Mouse (Mus musculus): ENCODE results near the gene Fetub.

Fetub gene

DNA sequence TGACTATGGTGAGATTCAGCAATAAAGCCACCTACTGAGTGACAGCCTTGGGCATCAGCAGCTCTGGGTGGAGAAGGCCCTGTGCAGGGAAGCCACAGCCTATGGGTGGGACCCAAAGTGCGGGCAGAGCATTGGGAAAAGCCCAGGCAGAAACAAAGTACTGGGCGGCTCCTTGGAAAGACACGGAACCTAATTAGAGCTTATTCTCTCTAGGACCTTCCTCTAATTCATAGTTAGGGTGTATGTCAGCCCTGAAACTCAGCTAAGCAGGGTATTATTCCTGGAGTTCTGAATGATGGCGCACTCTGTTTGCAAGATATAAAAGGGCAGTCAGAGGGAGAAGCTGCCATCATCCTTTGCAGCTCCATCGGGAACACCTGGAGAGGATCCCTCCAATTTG, at the start of gene Fetub:
Fetub (plus strand) TSS at position 301 of the 400 bp plus-strand sequence.
- no peak for DNase-seq (ENCODE audit: low spot score in 2 of 2)

DNA sequence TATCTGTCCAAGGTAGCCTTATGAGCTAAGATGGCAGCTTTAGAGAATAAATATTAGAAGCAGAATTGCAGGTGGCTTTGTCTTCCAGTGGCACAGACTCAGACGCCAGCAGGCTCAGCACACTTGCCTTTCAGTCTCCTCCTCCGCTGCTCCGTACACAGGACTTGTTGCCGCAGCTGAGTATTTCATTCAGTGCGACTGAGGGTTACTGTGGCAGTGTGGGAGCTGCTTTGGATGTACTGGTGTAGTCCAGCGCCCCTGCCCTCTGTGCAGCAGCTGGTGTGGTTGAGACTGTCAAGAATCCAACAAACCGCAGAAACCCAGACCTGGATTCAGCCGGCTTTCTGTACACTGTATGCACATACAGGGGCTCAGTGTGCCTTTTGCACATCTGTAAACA, 45.7 kb upstream of the Fetub start:
- no peak for DNase-seq (ENCODE audit: low spot score in 2 of 2)

DNA sequence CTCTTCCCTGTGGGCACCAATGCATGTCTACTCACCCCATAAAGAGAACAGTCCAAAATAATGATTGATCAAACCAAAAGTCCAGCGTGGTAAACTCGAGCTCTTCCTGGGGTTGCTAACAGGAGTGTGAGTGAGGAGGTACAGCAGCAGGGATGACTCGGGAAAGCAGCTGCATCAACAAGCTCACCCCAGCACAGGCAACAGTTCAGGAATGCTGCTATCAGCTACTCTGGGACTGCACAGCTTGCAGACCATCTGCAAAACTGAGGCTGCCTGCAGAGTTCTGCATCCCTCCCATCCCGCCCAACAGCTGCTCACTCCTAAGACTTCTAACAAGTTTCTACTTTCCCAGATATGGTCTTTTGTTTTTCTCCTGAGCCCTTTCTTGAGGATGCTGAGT, 44.8 kb upstream of the Fetub start:
- DNase-seq (ENCODE audit: low spot score in 2 of 2), result no peak

DNA sequence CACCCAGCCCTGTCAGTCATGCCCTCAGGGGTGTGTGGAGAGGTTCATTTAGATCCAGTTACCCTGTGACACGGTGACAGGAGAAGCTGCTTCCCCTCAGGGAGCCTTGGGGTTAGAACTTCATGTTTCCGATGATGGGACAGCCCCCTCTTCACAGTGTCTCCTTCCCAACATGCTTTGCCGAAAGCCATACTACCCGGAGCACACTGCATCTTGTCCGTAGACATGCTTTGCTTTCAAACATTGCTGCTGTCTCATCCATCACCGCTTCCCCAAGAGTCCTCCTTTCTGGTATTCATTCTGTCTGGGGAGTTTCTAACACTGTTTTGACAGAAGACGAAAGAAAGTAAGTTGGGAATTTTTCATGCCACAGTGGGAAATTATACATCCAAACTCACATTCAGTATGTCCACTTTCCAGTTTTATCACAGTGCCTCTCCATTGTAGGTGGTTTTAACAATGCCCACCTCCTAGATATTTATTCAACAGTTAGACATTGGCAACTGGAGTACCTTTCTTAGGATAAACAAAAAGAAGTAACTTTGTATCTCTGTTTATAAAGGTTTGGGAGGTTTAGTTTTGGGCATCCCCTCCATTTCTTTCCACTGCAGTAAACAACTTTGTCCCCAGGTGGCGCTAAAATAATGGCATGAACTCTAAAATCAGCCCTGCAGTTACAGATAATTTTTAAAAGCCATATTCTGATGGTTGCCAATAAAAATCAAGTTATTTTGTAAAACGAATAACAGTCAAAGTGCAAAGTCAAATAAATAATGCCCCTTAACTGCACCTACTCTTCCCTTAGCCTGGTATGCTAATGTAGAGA, 41.7 kb upstream of the Fetub start:
- DNase-seq (ENCODE audit: low spot score in 2 of 2), result peak in 1 of 2 experiments; percentile 36

DNA sequence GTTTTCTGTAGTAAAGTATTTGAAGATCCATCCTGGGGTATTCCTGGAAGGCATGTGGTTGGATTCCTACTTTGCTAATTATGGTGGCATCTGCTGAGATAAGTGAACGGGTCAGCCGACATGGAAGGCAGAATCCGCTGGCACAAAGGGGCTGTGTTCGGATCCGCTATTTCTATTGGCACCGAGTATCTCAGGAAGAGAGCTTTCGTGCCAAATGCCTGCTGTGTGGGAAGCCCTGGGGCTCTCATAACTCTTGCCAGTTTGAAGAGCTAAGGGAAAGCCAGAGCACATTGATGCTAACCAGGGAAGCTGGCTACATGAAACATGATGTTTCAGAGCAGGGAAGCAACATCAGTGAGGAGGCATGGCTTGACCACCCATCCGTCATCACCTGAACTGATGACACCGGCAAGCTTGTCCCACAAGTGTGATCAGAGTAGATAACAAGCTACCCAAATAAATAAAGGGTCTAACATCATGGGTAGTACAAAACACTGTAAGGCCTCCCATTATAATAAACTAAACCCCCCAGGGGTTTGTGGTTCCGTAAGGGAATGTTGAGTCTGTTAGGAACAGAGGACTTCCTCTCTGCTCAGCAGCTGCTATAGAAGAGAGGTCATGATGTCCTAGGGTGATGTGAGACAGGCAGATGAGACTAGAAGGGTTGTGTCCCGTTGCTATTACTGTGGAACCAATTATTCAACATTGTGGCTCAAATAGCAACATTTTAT, 40.3 kb upstream of the Fetub start:
- no peak for DNase-seq (ENCODE audit: low spot score in 2 of 2)

DNA sequence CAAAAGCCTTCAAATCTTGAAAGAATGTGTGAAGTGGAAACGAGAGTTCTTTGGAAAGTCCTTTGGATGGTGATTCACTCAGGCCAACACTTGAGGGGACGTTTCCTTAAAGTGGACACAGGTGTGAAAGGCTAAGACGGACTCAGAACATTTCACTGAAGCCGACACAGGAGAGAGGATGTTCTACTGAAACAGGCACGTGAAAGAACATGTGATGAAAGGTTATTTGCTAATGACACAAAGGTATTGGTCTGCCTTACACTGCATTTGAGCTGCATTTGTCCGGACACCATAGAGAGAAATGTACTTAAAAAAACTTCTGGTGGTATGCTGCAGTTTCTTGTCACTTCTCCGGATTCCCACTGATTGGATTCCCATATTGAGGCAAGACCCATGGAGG, 39.4 kb upstream of the Fetub start:
- DNase-seq (ENCODE audit: low spot score in 2 of 2), result no peak

DNA sequence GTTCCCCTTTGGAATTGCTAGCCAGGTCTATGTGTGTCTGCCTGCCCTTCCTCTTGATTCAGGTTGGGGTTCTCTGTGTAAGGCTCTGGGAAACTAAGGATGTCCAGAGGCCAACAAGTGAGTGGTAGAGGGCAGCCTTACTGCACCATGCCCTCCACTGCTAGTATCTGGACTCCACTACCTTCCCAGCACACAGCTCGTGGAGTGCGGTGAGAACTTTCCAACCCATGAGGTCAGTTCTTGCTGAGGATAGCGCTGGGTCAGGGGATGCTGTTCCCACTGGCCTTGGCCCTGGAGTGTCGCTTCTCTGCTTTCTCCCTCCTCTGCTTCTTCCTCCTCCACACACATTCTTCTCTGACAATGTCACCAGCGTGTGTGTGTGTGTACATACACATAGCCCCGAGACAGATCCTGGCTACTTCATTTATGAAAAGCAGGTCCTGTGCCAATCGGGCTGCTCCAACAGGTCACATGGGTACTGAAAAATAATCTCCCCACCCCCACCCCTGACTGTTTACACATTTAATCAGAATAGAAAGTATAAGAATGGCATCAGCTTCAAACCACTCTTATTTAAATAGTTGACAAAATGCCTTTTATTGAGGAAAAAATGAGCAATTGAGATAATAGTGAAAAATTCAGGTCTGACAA, 38.1 kb upstream of the Fetub start:
- no peak for DNase-seq (ENCODE audit: low spot score in 2 of 2)

DNA sequence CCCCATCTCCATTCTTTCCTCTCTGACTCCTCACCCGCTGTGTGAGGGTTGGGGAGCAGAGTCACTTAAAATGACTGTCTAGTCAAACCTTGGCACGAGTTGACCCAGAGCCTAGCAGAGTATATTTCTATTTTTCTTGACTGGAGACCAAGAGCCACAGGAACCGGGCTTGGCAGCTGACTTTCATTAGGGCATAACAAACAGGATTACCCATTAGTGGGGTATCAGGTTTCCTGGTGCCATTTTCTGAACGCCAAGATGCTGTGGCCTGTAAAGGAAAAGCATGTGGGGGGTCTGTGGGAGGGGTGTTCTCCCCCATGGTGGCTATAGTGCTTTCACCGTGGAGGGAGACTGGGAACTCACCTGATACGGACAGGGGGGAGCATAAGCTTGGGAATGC, 37.2 kb upstream of the Fetub start:
- DNase-seq (ENCODE audit: low spot score in 2 of 2), result no peak

DNA sequence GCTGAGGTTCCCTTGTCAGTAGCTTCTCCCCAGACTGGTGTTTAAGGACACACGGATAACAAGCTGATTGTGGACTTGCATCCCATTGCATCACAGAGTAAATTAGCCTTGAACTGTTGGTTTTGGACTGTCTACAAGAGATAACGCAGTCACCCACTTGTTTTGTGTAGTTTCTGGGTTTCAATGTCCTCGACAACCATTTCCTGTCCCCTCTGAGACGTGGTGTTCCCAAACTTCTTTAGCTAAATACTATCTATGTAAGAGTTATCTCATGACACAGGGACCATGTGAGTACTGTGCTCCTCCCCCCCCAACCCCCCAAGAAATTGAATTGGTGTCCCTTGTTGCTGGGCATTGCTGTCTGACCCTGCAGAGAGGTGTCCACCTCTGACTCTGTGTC, 36.6 kb upstream of the Fetub start:
- no peak for DNase-seq (ENCODE audit: low spot score in 2 of 2)

DNA sequence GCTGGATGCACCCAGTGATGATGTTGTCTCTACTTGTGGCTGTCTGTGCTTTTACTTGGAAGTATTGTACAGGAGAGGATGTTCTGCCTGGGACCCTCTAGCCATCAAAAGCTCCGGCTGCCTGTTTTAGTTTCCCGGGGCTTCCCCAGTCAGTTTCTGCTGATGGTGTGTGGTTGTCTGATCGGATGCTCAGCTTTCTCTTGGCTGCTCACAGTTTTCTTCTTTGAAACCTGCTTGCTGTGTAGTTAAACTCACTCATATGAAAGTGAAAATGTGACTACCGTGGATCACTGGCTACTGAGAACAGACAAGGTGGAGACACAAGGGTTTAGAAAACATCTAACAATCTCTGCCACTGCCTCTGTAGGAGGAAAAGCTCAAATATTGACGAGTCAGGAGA, 34.7 kb upstream of the Fetub start:
- no peak for DNase-seq (ENCODE audit: low spot score in 2 of 2)

DNA sequence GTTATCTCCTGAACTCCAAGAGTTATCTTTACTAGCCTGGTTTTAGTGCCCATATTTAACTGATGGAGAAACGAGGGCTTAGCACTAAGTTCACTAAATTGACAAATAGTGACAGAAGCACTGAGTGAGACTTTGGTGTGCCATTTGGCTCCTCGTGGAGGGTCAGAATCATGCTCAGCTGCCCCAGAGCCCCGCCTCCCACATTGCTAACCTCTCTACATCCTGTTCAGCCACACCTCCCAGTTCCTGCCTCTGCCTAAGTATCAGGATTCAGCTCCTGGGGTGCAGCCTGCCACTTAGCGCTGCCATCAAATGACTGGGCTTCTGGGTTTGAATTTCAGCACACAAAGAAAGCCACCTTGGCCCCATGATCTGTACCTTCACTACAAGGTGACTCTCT, 32.8 kb upstream of the Fetub start:
- no peak for DNase-seq (ENCODE audit: low spot score in 2 of 2)

DNA sequence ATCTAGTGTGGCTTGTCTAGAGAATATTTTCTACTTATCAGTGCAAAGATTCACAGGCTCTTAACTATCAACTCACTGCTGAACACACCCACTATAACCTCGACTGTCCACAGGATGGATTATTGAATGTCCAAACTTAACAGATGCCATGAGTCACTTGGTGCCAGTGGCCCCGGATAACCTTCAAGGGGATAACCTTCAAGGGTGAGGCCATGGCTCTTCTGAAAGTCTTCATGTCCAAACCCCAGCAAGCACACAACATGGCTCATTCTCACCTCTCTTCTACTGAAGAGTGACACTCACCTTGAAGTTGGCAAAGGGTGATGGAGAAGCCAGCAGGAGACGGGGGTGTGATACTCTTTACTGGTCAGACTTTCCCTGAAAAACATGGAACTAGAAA, 31.4 kb upstream of the Fetub start:
- no peak for DNase-seq (ENCODE audit: low spot score in 2 of 2)

DNA sequence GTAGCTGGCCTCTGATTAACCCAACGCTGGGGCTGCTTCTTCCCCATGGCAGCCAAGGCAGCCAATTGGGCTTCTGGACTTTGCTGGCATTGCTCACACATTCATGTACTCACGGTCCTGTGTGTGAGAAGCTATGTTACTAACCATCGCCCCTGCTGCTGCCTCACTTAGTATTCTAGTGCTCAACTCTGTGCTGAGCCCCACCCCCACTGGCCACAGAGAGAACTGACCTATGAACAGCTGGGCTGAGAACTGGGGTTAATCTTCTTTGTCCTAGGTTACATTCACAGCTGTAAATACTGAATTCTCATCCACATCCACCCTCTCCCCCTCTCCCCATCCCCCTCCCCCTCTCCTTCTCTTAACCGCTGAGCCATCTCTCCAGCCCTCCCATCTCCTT, 29.3 kb upstream of the Fetub start:
- no peak for DNase-seq (ENCODE audit: low spot score in 2 of 2)

DNA sequence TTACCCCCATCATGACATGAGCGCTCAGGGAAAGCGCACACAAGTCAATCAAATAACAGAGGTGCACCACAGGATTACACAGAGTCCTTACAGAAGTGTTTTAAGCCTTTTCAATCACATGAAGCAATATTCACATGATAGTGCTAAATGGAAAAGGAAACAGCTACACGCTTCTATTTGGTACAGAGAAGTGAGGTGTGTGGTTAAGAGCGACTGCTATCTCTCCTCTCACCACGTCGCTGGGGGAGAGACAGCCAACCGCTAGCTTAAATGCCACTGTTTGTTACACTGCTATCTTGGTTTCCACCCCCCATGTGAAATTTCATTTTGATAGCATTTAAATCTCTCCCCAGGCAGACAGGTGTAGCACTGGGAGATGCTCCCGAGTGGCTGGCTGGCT, 28.4 kb upstream of the Fetub start:
- DNase-seq (ENCODE audit: low spot score in 2 of 2), result no peak

DNA sequence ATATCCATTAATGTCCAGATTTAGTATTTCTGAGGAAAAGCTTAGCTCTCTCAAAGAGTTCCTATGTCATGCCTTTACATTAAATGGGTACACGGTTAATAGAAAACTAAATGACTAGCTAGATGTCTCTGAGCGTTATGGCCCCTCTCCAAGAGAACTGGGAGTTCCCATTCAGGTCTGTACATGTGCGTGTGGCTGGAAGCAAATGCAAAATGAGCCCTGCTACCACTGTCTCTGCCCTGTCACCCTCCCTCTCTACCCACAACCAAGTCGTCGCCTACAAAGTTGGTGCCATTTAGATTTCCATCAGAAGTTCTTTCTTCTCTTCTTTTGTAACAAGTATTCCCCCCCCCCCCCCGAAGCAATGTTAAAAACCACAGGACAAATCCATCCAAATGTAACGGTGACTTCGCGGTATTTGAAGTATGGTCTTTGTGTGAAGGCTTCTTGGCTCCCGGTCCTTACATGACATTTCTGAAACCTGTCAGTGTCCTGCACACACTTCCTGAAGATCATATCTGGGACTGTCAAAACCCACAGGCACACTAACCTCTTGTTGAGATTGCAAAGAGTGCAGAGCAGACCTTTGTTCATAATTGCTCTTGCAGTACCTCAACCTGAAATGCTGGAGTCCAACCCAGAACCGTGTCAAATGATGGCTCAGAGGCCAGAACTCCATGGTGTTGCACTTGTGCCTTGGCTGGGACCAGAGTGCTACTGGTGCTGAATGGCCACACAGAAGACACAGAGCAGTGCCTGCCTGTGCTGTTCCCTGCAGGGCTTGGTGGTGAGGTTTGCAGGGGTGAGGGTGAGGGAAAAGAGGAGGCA, 27.2 kb upstream of the Fetub start, which contains the start of gene Ahsg:
Ahsg (plus strand) TSS at position 595 of the 828 bp plus-strand sequence.
- no peak for DNase-seq (ENCODE audit: low spot score in 2 of 2)

DNA sequence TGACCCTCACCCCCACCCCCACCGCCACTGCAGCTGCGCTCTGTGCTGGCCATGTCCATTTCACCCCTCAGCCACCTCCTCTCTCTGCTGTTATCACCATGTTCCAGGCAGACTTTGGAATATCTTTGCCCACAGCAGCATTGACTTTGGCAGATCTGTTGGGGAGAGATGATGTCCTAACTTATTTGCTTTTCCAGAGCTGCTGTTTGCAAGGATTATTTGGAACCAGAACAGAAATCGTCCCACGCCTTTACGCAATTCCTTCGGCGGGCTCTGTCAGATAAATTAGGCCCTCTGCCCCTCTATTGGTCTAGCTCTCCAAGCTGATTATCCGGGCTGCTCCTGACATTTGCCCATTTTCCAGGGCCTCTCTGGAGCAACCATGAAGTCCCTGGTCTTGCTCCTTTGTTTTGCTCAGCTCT, 26.4 kb upstream of the Fetub start:
- DNase-seq (ENCODE audit: low spot score in 2 of 2), result no peak

DNA sequence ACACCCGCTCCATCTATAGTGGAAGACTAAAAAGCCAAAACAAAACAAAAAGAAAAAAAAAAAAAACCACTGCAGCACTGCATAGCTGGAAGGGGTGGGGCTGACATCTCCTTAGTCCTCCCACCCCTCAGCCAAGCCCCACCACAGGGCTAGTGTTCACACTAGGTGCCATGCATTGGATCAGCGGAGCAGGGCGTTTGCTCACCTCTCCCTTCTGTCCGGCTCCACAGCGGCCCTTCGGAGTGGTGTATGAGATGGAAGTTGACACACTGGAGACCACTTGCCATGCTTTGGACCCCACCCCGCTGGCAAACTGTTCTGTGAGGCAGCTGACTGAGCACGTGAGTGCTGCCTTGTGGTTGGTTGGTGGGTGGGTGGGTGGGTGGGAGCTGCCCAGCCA, 24.0 kb upstream of the Fetub start:
- DNase-seq (ENCODE audit: low spot score in 2 of 2), result no peak

DNA sequence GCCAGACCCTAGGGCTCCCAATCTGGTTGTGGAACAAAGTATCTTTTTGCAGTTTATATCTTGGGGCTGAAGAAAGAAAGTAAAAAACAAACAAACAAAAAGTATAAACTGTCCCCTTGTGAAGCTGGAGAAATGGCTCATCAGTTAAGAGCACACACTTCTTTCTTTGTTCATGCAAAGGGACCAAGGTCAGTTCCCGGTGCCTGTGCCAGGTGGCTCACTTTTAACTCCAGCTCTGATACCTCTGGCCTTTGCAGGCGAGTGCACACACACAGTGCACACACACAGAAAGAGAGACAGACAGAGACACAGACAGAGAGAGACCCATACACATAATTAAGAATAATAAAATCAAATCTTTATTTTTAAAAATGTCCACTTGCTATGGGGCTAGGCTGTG, 21.5 kb upstream of the Fetub start:
- no peak for DNase-seq (ENCODE audit: low spot score in 2 of 2)

DNA sequence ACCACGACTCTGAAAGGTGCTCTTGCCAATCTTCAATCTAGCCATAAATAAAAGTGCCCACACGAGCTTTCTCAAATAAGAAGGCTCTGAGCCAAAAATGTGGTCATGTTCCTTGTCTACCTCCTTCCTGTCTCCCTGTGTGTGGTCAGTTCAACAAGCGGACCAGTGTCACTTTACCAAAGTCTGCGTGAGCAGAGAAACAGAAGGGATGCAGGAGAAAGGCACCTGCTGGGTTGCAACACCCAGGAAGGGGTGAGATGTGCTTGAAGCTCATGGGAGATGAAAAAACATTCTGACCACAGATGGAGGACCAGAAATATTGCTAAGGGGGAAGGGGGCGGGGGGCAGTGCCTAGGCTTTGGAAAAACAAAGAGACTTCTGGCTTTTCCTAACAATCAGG, 18.8 kb upstream of the Fetub start:
- DNase-seq (ENCODE audit: low spot score in 2 of 2), result no peak

DNA sequence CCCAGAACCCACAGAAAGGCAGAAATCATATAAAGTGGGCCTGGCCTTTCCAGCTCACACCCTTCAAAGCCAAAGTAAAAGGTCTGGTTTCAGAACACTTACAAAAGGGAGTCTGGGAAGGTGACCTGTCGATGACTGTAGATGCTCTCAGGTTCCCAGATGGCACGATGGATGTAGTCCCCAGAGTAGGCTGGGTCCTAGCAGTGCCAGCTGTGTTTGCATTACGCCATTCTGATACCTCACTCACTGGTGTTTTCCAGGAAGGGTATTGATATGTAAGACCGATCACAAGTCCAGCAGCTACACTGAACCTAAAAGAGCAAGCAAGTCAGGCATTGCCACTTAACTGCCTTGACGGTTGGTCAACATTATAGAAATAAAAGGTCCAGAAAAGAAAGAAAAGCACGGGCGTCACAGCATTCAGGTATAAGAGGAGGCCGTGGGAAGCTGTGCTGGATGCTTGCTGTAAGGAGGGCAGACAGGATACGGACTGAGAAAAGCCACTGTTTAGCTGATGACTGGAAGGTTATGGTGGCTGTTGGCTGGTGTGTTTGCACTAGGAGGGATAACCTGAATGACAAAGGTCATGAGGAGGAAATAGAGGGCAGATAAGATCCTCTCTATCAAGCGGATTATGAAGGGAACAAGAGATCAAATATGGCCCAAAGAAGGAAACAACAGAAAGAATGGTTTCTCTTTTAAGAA, 18.1 kb upstream of the Fetub start:
- no peak for DNase-seq (ENCODE audit: low spot score in 2 of 2)

DNA sequence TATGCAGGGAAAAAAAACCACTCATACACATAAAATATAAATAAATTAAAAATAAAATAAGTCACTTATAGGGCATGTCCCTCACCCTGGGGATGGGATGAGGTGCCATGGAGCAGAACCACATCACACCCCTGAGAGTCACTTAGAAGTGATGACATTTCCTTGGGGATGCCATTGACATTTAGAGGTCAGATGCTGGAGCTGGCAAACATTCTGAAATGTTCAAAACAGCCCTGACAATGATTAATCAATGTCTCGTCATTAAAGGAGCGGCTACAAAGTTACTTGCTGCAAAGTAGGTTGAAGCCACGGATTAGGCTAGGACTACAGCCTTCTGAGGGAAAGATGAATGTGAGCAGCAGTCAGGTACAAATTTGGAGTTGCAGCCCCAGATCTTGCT, 16.8 kb upstream of the Fetub start:
- DNase-seq (ENCODE audit: low spot score in 2 of 2), result no peak

Data from thymus, postnatal 10 days (tissue).